Mouse (Mus musculus): Measurements from ENCODE around the gene Tdo2.

The Tdo2 gene

DNA sequence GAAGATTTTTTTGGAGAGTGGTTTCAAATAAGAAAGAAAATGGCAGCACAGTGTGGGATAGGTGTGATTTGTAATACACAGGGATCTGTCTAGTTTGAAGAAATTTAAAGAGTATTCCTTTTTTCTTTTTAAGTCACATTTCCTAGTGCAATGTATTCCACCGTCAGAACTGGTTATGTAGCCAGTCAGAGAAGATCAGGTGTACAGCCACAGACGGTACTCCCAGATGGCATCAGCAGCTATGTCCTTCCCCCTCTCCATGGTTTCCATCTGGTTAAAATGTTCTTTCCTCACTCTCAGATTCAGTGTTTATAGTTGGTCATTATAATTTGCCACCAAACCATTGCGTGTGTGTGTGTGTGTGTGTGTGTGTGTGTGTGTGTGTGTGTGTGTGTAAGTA lies 32.9 kb downstream of the Tdo2 start:
- peak; percentile 77 for DNase-seq (ENCODE audit: low read depth, low spot score)

DNA sequence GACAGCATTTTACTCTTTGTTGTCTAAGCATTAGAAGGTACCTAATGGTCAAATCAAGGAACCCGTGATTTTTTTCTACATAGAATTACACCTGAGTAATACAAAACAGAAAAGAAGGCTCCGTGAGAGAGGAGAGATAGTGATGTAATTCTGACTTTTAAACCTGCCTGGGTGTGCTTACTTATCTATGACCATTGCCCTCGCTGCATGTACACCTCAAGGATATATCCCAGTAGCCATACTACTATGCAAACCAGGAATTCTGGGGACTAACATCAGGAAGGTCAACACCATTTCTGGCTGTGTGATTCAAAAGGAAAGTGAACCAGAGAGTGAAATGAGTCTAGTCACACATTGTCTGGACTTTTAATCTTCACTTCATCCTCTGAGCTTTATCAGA lies 33.7 kb downstream of the Tdo2 start:
- no peak for DNase-seq (ENCODE audit: low read depth, low spot score)

DNA sequence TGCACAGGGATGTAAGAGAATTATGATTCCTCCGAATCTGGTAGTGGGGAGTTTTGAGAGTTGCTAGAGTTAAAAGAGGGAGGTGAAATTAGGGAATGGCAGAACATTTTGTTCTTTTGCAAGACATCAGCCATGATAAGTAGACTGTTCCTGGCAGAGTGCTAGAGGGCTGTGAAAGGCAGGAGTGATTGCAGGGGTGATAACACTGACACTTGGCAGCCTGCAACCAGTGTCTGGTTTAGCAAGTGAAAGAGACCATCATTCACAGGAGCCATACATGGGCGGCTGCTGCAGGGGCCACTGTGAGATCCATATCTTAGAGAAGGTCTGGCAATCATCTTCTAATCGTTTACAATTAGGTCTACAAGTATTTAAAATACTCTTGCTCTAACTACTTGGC lies 37.1 kb downstream of the Tdo2 start:
- DNase-seq (ENCODE audit: low read depth, low spot score), result no peak

- DNase-seq (ENCODE audit: low read depth, low spot score), result no peak
Measured at GRCm38 (mm10) chr3:81933348-81933747, 42.7 kb downstream of the Tdo2 start.

DNA sequence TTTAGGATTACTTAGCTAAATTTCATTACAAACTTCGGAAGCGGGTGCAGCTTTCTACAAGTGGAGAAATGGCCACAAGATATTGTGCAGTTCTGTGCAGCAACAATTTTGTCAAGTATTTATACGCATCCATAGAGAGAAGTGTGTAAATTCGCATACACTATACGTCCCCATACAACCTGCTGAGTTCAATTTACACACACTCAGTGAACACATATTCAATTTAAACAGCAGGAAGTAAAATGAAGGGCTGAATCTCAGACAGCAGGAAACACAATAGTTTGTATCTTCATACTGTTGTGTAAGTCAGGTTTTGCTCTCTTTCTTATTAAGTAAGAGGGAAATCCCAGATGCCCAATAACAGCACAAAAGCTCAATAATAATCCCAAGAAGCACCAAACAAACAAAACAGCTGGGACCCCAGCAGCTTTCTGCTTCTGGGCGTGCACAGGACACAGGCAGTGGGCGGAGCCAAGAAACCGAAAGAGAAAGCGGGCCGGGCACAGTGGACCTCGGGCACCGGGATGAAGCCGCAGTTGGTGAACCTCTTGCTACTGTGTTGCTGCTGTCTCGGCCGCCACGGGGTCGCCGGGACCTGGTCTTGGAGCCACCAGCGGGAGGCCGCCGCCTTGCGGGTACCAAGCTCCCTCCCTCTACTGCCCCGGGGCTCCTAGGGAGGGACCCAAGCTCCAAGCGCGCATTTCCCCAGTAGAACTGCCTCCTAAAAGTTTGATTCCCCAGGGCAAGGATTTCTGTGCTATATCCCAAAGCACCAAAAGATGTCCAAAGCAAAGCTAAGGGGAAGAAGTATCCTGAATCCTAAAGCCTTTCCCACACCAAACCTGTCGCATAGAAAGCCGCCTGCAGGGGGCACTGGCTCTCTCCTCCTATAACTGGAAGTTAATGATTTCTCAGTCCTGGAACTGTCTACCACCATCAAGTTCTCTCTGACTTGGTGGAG lies 43.6 kb downstream of the Tdo2 start, which contains the start of gene Ctso:
Gene Ctso (plus strand): TSS at position 461 of the 961 bp plus-strand sequence.
- peak; percentile 91 for DNase-seq (ENCODE audit: low read depth, low spot score)

DNA sequence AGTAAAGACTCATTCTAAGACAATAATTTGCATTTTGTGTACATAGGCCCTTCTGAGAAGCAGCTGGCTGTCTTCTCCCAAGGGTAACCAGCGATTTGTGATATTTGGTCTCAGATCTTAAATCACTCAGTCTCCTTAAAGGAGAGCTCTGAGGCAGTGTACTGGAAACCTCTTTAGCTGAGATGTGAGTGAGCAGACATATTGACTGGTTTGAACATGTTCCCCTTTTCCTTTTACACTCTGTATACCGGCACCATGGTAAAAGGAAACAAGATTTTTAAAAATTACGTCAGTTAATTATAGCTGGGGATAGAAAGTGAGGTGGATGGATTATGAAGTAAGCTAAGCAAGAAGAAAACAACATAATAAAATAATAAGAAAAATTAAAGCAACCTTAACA lies 44.3 kb downstream of the Tdo2 start:
- DNase-seq (ENCODE audit: low read depth, low spot score), result no peak

GRCm38 (mm10) chr3:81929073-81929472 lies 46.9 kb downstream of the Tdo2 start:
- DNase-seq (ENCODE audit: low read depth, low spot score), result no peak

GRCm38 (mm10) chr3:81926764-81927325 lies 49.2 kb downstream of the Tdo2 start:
- DNase-seq (ENCODE audit: low read depth, low spot score), result peak; percentile 72

DNA sequence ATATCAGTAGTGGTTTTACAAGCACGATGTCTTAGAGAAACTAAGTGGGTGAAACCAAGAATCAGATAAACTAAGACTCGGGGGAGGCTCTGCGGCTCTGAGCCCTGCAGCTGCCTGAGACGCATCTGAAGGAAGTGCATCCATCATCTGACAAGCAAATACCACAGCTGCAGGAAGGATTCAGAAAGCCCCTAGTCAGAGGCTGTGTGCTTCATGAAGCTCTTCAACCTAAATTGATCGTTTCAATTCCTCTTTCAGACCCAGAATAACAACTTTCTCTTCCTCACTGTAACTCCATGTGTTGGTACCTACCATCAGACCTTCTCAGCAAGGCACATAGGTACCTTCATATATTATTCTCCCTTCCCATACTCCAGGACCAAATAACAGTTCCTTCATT lies 50.1 kb downstream of the Tdo2 start:
- no peak for DNase-seq (ENCODE audit: low read depth, low spot score)

DNA sequence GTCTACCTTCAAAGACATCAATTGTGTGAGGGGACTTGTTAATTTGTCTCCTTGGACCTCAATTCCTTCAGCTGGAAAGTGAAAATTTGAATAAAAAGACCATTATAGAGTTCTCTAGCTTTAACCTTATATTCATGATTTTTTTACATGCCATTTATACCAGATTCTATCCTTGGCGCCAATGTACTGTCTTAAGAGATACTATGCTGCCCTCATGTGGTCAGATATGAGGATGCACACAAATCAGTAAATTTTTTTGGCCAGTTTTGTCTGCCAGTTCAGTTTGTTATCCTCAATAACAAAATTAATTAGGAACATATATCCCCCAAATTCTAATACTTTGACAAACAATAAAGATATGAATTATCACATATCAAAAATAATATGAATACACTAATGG lies 51.1 kb downstream of the Tdo2 start:
- DNase-seq (ENCODE audit: low read depth, low spot score), result peak; percentile 91

GRCm38 (mm10) chr3:81922910-81923309 lies 53.1 kb downstream of the Tdo2 start:
- DNase-seq (ENCODE audit: low read depth, low spot score), result peak; percentile 65

DNA sequence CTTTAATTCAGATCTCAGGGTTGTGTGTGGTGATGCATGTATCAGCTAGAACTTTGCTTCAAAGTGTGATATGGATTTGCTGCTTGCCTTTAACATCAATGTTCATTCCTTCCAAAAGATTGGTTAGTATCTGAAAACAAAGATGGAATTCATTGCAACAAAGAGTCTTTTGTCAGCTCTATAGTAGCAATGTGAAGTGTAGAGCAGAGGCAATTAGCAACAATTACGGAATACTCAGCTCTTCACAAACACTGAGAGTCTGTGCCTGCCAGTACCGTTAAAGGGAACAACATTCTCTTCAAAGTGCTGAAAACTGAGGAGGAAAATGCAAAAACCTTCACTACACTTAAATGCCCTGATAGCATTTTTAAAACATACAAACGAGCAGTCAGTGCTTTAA lies 56.3 kb downstream of the Tdo2 start:
- DNase-seq (ENCODE audit: low read depth, low spot score), result peak; percentile 68

GRCm38 (mm10) chr3:81918215-81918614 lies 57.8 kb downstream of the Tdo2 start:
- DNase-seq (ENCODE audit: low read depth, low spot score), result peak; percentile 63

- peak; percentile 56 for DNase-seq (ENCODE audit: low read depth, low spot score)
Measured at GRCm38 (mm10) chr3:81917354-81917935, 58.6 kb downstream of the Tdo2 start.

GRCm38 (mm10) chr3:81916030-81916686 lies 59.8 kb downstream of the Tdo2 start:
- peak; percentile 71 for DNase-seq (ENCODE audit: low read depth, low spot score)

- peak; percentile 33 for DNase-seq (ENCODE audit: low read depth, low spot score)
Measured at GRCm38 (mm10) chr3:81910286-81911036, 65.5 kb downstream of the Tdo2 start.

Measured in brain, adult 2 months (tissue).